Mouse (Mus musculus) C3H10T1/2 (cell line): ENCODE measurements around the gene Vmn1r50. TPM values are rescaled to one million over a fixed set of nuclear protein-coding genes. Genes with fewer than 3 reads are reported as not detected.

Source experiments
- polyA plus RNA-seq, 2 experiments: library from polyadenylated mRNA; unstranded; fragments of >200 nt; fragmentation: generic; extraction: Trizol; gene quantifications; one replicate each; pipeline ENCODE4 v1.2.1; 2012; ENCODE audit warnings: missing spikeins in 2 of 2

The Vmn1r50 gene
- polyA plus RNA-seq: not detected

GRCm38 (mm10) chr6:90101130-90101529 lies at the start of gene Vmn1r50:
TSS of gene Vmn1r50 (plus strand) at chr6:90101430.

GRCm38 (mm10) chr6:90078406-90078805 lies 22.8 kb upstream of the Vmn1r50 start, which contains the start of gene Vmn1r49:
TSS of gene Vmn1r49 (minus strand) at chr6:90078506.

GRCm38 (mm10) chr6:90122296-90122695 lies 21.1 kb downstream of the Vmn1r50 start, which contains the start of gene Vmn1r51:
TSS of gene Vmn1r51 (plus strand) at chr6:90122596.

Other genes starting within 250 kb of the Vmn1r50 start
- not detected for gene Vmn1r42, start 225.0 kb upstream of the Vmn1r50 start, polyA plus RNA-seq
- under 1 TPM; 0.04 TPM for gene Vmn1r43, start 225.0 kb upstream of the Vmn1r50 start, polyA plus RNA-seq
- not detected for gene Vmn1r44, start 217.8 kb upstream of the Vmn1r50 start, polyA plus RNA-seq
- not detected for gene Vmn1r45, start 160.8 kb upstream of the Vmn1r50 start, polyA plus RNA-seq
- gene Vmn1r46, start 132.1 kb upstream of the Vmn1r50 start, polyA plus RNA-seq: not detected
- not detected for gene Vmn1r47, start 85.3 kb upstream of the Vmn1r50 start, polyA plus RNA-seq
- gene Vmn1r48, start 64.6 kb upstream of the Vmn1r50 start, polyA plus RNA-seq: not detected
- gene Vmn1r49, start 22.9 kb upstream of the Vmn1r50 start, polyA plus RNA-seq: not detected
- not detected for gene Vmn1r51, start 21.2 kb downstream of the Vmn1r50 start, polyA plus RNA-seq
- not detected for gene Vmn1r52, start 73.4 kb downstream of the Vmn1r50 start, polyA plus RNA-seq
- gene V1ra8, start 101.4 kb downstream of the Vmn1r50 start, polyA plus RNA-seq: not detected
- gene Vmn1r53, start 123.0 kb downstream of the Vmn1r50 start, polyA plus RNA-seq: not detected
- gene Vmn1r54, start 144.9 kb downstream of the Vmn1r50 start, polyA plus RNA-seq: not detected
- gene BC048671, start 199.8 kb downstream of the Vmn1r50 start, polyA plus RNA-seq: not detected
- gene Chst13, start 223.8 kb downstream of the Vmn1r50 start, polyA plus RNA-seq: under 1 TPM in 1 of 2 experiments, not detected in 1; 0.02 TPM
- gene Uroc1, start 231.9 kb downstream of the Vmn1r50 start, polyA plus RNA-seq: under 1 TPM; 0.02 TPM